ENCODE assay signal across 14 mouse cellular contexts in genomic region chr1:89109767-89110166, GRCm38 (mm10). TPM values are rescaled to one million over a fixed set of nuclear protein-coding genes. Genes with fewer than 3 reads are reported as not detected.
DNase-seq lines count a peak whose midpoint lies in the region; ATAC-seq and TF ChIP-seq lines count a peak whose summit lies in the region.
"Had no signal": no experiment of that assay in that cellular context is flagged by ENCODE, and none has a peak within 500 bp of the region (broad histone marks: within the 10 kb centered on the region; RNA-seq: fewer than 3 reads in every experiment).

No protein-coding gene starts in this region.

- peak overlapping the region; percentile 54 for H3K9ac ChIP-seq in heart, embryonic 13.5 days
- no peak overlapping the region for H3K9ac ChIP-seq in limb, embryonic 13.5 days
- H3K9ac ChIP-seq: forebrain, embryonic 12.5 days had no signal

- DNase-seq in heart, postnatal 4 days, result no peak
- DNase-seq in lung, adult 2 months, result peak; percentile 17
- no peak for DNase-seq in lung, adult 18-20 months
- peak; percentile 32 for DNase-seq in embryo, embryonic 11 days
- DNase-seq in thymus, postnatal 36 days, result no peak
- DNase-seq: adrenal gland, postnatal 36 days; gastrocnemius, postnatal 36 days had no signal

- no peaks in the 10 kb centered on the region for H3K9me3 ChIP-seq in heart, embryonic 13.5 days
- no peaks in the 10 kb centered on the region for H3K9me3 ChIP-seq in limb, embryonic 13.5 days
- H3K9me3 ChIP-seq: forebrain, embryonic 12.5 days had no signal

- ATAC-seq in heart, embryonic 13.5 days (ENCODE audit: extremely low read depth, insufficient number of reproducible peaks, low FRiP score, low TSS enrichment), result no peak
- ATAC-seq in limb, embryonic 13.5 days (ENCODE audit: low FRiP score, low read depth), result no peak
- ATAC-seq: CD4-positive, CD25-positive, alpha-beta regulatory T cell, adult 4 months; hindbrain, postnatal 0 days had no signal

- WGBS in heart, embryonic 13.5 days, result 55% methylated on average over 7 of the region's 7 CpGs
- WGBS in lung, adult 2 months, result 72% methylated on average over 7 of the region's 7 CpGs
- 18% methylated on average over 7 of the region's 7 CpGs for WGBS in limb, embryonic 13.5 days

- H3K36me3 ChIP-seq in heart, embryonic 13.5 days, result no peaks in the 10 kb centered on the region
- peaks cover 3% of the 10 kb centered on the region; the same call in 1 of the 2 replicates for H3K36me3 ChIP-seq in limb, embryonic 13.5 days
- H3K36me3 ChIP-seq: forebrain, embryonic 12.5 days had no signal

- no peak overlapping the region for H3K4me2 ChIP-seq in heart, embryonic 13.5 days
- H3K4me2 ChIP-seq in limb, embryonic 13.5 days (replicated peaks), result no peak overlapping the region
- H3K4me2 ChIP-seq: forebrain, embryonic 12.5 days had no signal

- H3K4me3 ChIP-seq in heart, embryonic 13.5 days, result no peak overlapping the region
- H3K4me3 ChIP-seq in lung, adult 2 months (replicated peaks; ENCODE audit: extremely low read depth, low read depth, low read length), result no peak overlapping the region
- no peak overlapping the region for H3K4me3 ChIP-seq in limb, embryonic 13.5 days
- H3K4me3 ChIP-seq: forebrain, embryonic 12.5 days had no signal

- peak overlapping the region; percentile 94 for H3K27ac ChIP-seq in heart, embryonic 13.5 days (replicated peaks)
- peak overlapping the region; percentile 64; the same call in 1 of the 2 replicates for H3K27ac ChIP-seq in limb, embryonic 13.5 days
- H3K27ac ChIP-seq: forebrain, embryonic 12.5 days; hindbrain, postnatal 0 days; macrophage had no signal

- H3K4me1 ChIP-seq in heart, embryonic 13.5 days, result peaks cover 93% of the 10 kb centered on the region
- H3K4me1 ChIP-seq in lung, adult 2 months (ENCODE audit: control insufficient read depth, insufficient read depth, low read length), result peaks cover 43% of the 10 kb centered on the region
- H3K4me1 ChIP-seq in limb, embryonic 13.5 days, result peaks cover 75% of the 10 kb centered on the region

- TF ChIP-seq CTCF in lung, adult 2 months (IDR thresholded peaks at IDR 0.05; ENCODE audit: insufficient read depth, low read length), result no peak

- H3K27me3 ChIP-seq in heart, embryonic 13.5 days (replicated peaks), result no peaks in the 10 kb centered on the region
- no peaks in the 10 kb centered on the region for H3K27me3 ChIP-seq in limb, embryonic 13.5 days
- H3K27me3 ChIP-seq: forebrain, embryonic 12.5 days had no signal

- no peak for TF ChIP-seq POLR2A in lung, adult 2 months (IDR thresholded peaks at IDR 0.05; ENCODE audit: borderline replicate concordance, extremely low read depth, low read depth, low read length)

RNA-seq across cellular contexts. Expression of gene Sh3bp4, which starts 39.6 kb away (rescaled TPM):
- polyA plus RNA-seq in heart, embryonic 13.5 days (2015; fragmentation: Nextera tagmentation; extraction: Ambion mirVana), result 19.2 and 19.6 TPM in 2 replicates
- total RNA-seq in heart, postnatal 4 days (2021), result 10 to 100 TPM; 43.5 to 45.3 TPM
- 33.9 and 40.2 TPM in 2 replicates for polyA plus RNA-seq in lung, adult 2 months (2012; rRNA removed)
- polyA plus RNA-seq in limb, embryonic 13.5 days (2015; fragmentation: Nextera tagmentation; extraction: Ambion mirVana), result 21.6 and 21.8 TPM in 2 replicates
- total RNA-seq: neutrophil, adult 5-6 weeks had no signal

Comparison
In these comparisons a context has a peak if more than half of its experiments do, and no peak if none do; other contexts are left out.
1. DNase-seq: peak in lung, adult 2 months (single experiment) and embryo, embryonic 11 days (single experiment); none in heart, postnatal 4 days (single experiment), lung, adult 18-20 months (0 of 2) and thymus, postnatal 36 days (0 of 2).